Mouse (Mus musculus): ENCODE measurements around the gene Cdip1.
"Not testable (repeated sequence)": the region's sequence is repeated elsewhere in the genome, so short reads cannot be mapped to it uniquely, and the experiment has no call there.

Gene Cdip1

GRCm38 (mm10) chr16:4789810-4790559, at the start of gene Cdip1:
Cdip1 (minus strand) TSS chr16:4790292.
- no peak for TF ChIP-seq CTCF (conservative IDR thresholded peaks at IDR 0.05; ENCODE audit: low read length)
- TF ChIP-seq POU5F1 (IDR thresholded peaks at IDR 0.05; ENCODE audit: borderline replicate concordance, low read length), result no peak
- TF ChIP-seq NANOG (IDR thresholded peaks at IDR 0.05; ENCODE audit: borderline replicate concordance, low read length), result no peak
- peaks cover 26% of the 10 kb centered on the region for H3K4me1 ChIP-seq (replicated peaks; ENCODE audit: low read depth, low read length)
- H3K9me3 ChIP-seq (ENCODE audit: low read length), result no peaks in the 10 kb centered on the region
- H3K27me3 ChIP-seq (ENCODE audit: insufficient read depth, low read length), result no peaks in the 10 kb centered on the region
- H3K4me3 ChIP-seq (replicated peaks; ENCODE audit: low read length), result peak within 1 kb of the TSS; percentile 97
- H3K36me3 ChIP-seq (ENCODE audit: insufficient read depth, low read length), result no peaks in the 10 kb centered on the region

DNA sequence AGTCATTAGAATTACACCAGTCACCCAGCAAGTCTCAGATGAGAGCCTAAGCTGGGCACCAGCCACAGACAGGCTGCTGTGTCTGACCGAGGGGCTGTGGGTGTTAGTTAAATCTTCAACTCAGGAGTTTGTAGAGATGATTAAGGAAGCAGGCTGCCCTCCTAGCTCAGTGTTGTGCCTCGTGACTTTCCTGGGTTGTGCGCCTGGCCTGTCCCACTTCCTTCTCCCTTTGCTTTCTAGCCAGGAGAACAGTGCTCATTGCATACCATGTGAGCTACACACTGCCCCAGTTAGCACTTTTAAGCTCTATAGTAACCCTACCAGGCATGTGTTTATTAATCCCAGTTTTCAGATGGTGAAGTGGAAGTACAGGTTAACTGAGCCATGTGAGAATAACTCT, 49.5 kb upstream of the Cdip1 start:
- Histone ChIP-seq H3K27me3 (ENCODE audit: insufficient read depth, low read length) (peaks cover 27% of the 10 kb centered on the region), H3K4me3 (replicated peaks; ENCODE audit: low read length) (no peak overlapping the region), H3K9me3 (ENCODE audit: low read length) (no peaks in the 10 kb centered on the region), H3K36me3 (ENCODE audit: insufficient read depth, low read length) (no peaks in the 10 kb centered on the region), H3K4me1 (replicated peaks; ENCODE audit: low read depth, low read length) (no peaks in the 10 kb centered on the region)
- no peak for TF ChIP-seq CTCF (conservative IDR thresholded peaks at IDR 0.05; ENCODE audit: low read length)
- TF ChIP-seq POU5F1 (IDR thresholded peaks at IDR 0.05; ENCODE audit: borderline replicate concordance, low read length), result no peak
- no peak for TF ChIP-seq NANOG (IDR thresholded peaks at IDR 0.05; ENCODE audit: borderline replicate concordance, low read length)

- no peak overlapping the region for H3K4me3 ChIP-seq (replicated peaks; ENCODE audit: low read length)
- TF ChIP-seq POU5F1 (IDR thresholded peaks at IDR 0.05; ENCODE audit: borderline replicate concordance, low read length) (no peak), NANOG (IDR thresholded peaks at IDR 0.05; ENCODE audit: borderline replicate concordance, low read length) (no peak), CTCF (conservative IDR thresholded peaks at IDR 0.05; ENCODE audit: low read length) (no peak)
- no peaks in the 10 kb centered on the region for H3K4me1 ChIP-seq (replicated peaks; ENCODE audit: low read depth, low read length)
- no peaks in the 10 kb centered on the region for H3K9me3 ChIP-seq (ENCODE audit: low read length)
- H3K27me3 ChIP-seq (ENCODE audit: insufficient read depth, low read length), result peaks cover 31% of the 10 kb centered on the region
- H3K36me3 ChIP-seq (ENCODE audit: insufficient read depth, low read length), result no peaks in the 10 kb centered on the region
Measured at GRCm38 (mm10) chr16:4837631-4838030, 47.5 kb upstream of the Cdip1 start.

GRCm38 (mm10) chr16:4835191-4835590, 45.1 kb upstream of the Cdip1 start, which contains the start of gene 4930562C15Rik:
4930562C15Rik (plus strand) TSS chr16:4835416.
- Histone ChIP-seq H3K36me3 (ENCODE audit: insufficient read depth, low read length) (no peaks in the 10 kb centered on the region), H3K27me3 (ENCODE audit: insufficient read depth, low read length) (peaks cover 18% of the 10 kb centered on the region), H3K9me3 (ENCODE audit: low read length) (no peaks in the 10 kb centered on the region), H3K4me1 (replicated peaks; ENCODE audit: low read depth, low read length) (no peaks in the 10 kb centered on the region), H3K4me3 (replicated peaks; ENCODE audit: low read length) (no peak within 1 kb of the TSS)
- TF ChIP-seq CTCF (conservative IDR thresholded peaks at IDR 0.05; ENCODE audit: low read length) (no peak), POU5F1 (IDR thresholded peaks at IDR 0.05; ENCODE audit: borderline replicate concordance, low read length) (no peak), NANOG (IDR thresholded peaks at IDR 0.05; ENCODE audit: borderline replicate concordance, low read length) (no peak)

GRCm38 (mm10) chr16:4833858-4834257, 43.8 kb upstream of the Cdip1 start:
- H3K4me1 ChIP-seq (replicated peaks; ENCODE audit: low read depth, low read length), result no peaks in the 10 kb centered on the region
- no peak overlapping the region for H3K4me3 ChIP-seq (replicated peaks; ENCODE audit: low read length)
- no peaks in the 10 kb centered on the region for H3K36me3 ChIP-seq (ENCODE audit: insufficient read depth, low read length)
- H3K27me3 ChIP-seq (ENCODE audit: insufficient read depth, low read length), result peaks cover 14% of the 10 kb centered on the region
- no peaks in the 10 kb centered on the region for H3K9me3 ChIP-seq (ENCODE audit: low read length)
- TF ChIP-seq CTCF (conservative IDR thresholded peaks at IDR 0.05; ENCODE audit: low read length) (no peak), NANOG (IDR thresholded peaks at IDR 0.05; ENCODE audit: borderline replicate concordance, low read length) (no peak), POU5F1 (IDR thresholded peaks at IDR 0.05; ENCODE audit: borderline replicate concordance, low read length) (no peak)

DNA sequence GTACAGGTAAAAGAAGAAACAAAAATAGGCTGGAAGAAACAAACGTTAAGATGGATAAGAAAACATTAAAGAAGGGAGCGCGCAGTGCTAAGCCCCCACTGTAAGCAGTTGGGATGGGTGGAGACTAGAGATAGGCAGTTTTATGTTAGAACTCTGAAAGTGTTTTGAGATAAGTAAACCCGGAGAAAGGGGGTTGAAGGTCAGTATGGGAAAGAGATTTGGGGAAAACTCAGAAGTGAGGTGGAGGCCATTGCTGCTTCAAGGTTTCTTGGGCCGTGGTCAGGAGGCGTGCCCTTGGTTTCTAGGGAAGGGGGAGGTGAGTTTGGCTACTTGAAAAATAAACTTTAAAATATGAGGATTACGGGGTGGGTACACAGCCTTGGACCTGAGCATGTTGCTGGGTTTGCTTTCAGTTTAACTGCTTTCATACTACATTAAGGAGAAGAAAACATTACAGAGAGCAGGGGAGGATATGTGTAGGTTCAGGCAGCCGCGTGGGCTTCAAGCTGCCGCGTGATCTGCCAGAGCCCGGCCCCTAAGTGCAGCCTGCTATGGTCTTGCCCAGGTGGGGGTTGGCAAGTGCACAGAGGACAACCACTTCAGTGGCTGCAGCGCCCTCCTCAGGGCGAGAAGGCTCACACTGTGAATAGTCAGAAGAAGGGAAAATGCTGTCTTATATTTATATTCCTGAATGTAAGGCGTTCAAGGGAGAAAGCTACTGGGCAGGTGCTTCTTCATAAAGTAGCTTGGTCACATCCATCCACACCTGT, 41.7 kb upstream of the Cdip1 start:
- 0 out of 2 replicates have a peak, but pooled peaks cover 2% of the 10 kb centered on the region for H3K9me3 ChIP-seq (ENCODE audit: low read length)
- H3K4me3 ChIP-seq (replicated peaks; ENCODE audit: low read length), result no peak overlapping the region
- no peaks in the 10 kb centered on the region for H3K36me3 ChIP-seq (ENCODE audit: insufficient read depth, low read length)
- no peaks in the 10 kb centered on the region for H3K4me1 ChIP-seq (replicated peaks; ENCODE audit: low read depth, low read length)
- TF ChIP-seq POU5F1 (IDR thresholded peaks at IDR 0.05; ENCODE audit: borderline replicate concordance, low read length), result no peak
- no peak for TF ChIP-seq CTCF (conservative IDR thresholded peaks at IDR 0.05; ENCODE audit: low read length)
- no peak for TF ChIP-seq NANOG (IDR thresholded peaks at IDR 0.05; ENCODE audit: borderline replicate concordance, low read length)
- H3K27me3 ChIP-seq (ENCODE audit: insufficient read depth, low read length), result peaks cover 14% of the 10 kb centered on the region

DNA sequence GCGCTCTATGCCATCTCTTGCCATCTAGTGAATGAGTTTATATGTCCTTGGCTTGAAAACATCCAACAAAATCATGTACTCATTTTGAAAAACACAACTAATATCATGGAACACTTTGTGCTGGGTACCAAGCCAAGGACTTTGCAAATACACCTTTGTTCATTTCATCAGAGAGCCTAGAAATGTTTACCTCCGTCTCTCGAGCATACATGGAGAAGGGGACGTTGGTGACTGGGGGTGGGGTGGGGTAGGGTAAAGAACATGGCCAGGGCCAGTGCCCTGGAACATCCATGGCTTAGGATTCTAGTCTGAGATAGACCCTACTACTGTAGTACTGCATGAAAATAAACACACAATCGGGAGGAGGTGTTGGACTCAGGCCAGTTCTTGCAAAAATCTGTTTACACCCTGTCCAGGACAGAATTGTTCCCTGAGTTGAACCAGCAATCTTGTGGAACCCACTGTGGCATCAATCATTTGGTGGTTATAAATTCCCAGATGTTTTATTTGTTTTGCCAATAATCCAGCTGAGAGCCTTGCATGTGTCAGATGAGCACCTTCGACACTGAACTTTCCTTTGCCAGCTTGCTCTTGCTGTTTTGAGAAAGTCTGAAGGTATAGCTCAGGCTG, 39.3 kb upstream of the Cdip1 start:
- H3K9me3 ChIP-seq (ENCODE audit: low read length), result peaks cover 10% of the 10 kb centered on the region; the same call in 1 of the 2 replicates
- H3K4me3 ChIP-seq (replicated peaks; ENCODE audit: low read length), result no peak overlapping the region
- H3K36me3 ChIP-seq (ENCODE audit: insufficient read depth, low read length), result no peaks in the 10 kb centered on the region
- TF ChIP-seq POU5F1 (IDR thresholded peaks at IDR 0.05; ENCODE audit: borderline replicate concordance, low read length), result no peak
- TF ChIP-seq NANOG (IDR thresholded peaks at IDR 0.05; ENCODE audit: borderline replicate concordance, low read length), result no peak
- no peak for TF ChIP-seq CTCF (conservative IDR thresholded peaks at IDR 0.05; ENCODE audit: low read length)
- 0 out of 2 replicates have a peak, but pooled peaks cover 3% of the 10 kb centered on the region for H3K27me3 ChIP-seq (ENCODE audit: insufficient read depth, low read length)
- no peaks in the 10 kb centered on the region for H3K4me1 ChIP-seq (replicated peaks; ENCODE audit: low read depth, low read length)

GRCm38 (mm10) chr16:4827639-4828038, 37.5 kb upstream of the Cdip1 start:
- TF ChIP-seq POU5F1 (IDR thresholded peaks at IDR 0.05; ENCODE audit: borderline replicate concordance, low read length) (0 out of 2 replicates have a peak, but pooled peaks have one; percentile 4), CTCF (conservative IDR thresholded peaks at IDR 0.05; ENCODE audit: low read length) (no peak), NANOG (IDR thresholded peaks at IDR 0.05; ENCODE audit: borderline replicate concordance, low read length) (no peak)
- Histone ChIP-seq H3K27me3 (ENCODE audit: insufficient read depth, low read length) (no peaks in the 10 kb centered on the region), H3K4me1 (replicated peaks; ENCODE audit: low read depth, low read length) (no peaks in the 10 kb centered on the region)

GRCm38 (mm10) chr16:4824466-4824865, 34.4 kb upstream of the Cdip1 start:
- H3K9me3 ChIP-seq (ENCODE audit: low read length), result peaks cover 58% of the 10 kb centered on the region
- not testable (repeated sequence) for H3K4me1 ChIP-seq (replicated peaks; ENCODE audit: low read depth, low read length)

More at GRCm38 (mm10) chr16:4827639-4828038, 37.5 kb upstream of the Cdip1 start:
- no peak overlapping the region for H3K4me3 ChIP-seq (replicated peaks; ENCODE audit: low read length)
- peaks cover 28% of the 10 kb centered on the region for H3K9me3 ChIP-seq (ENCODE audit: low read length)
- no peaks in the 10 kb centered on the region for H3K36me3 ChIP-seq (ENCODE audit: insufficient read depth, low read length)

More at GRCm38 (mm10) chr16:4824466-4824865, 34.4 kb upstream of the Cdip1 start:
- not testable (repeated sequence) for H3K36me3 ChIP-seq (ENCODE audit: insufficient read depth, low read length); H3K27me3 ChIP-seq (ENCODE audit: insufficient read depth, low read length); H3K4me3 ChIP-seq (replicated peaks; ENCODE audit: low read length)

Data from E14TG2a.4 (cell line).